Mouse (Mus musculus) lung, postnatal 0 days (tissue): Measurements from ENCODE around the gene Xpr1.

ENCODE experiments used
- CTCF ChIP-seq: IDR thresholded peaks from 2 replicates; pipeline ENCODE4 v1.5.1; 2016; ENCODE audit warnings: antibody characterized with exemption, mild to moderate bottlenecking
- EP300 ChIP-seq: IDR thresholded peaks from 2 replicates; pipeline ENCODE4 v1.6.1; 2016; ENCODE audit warnings: antibody characterized with exemption, mild to moderate bottlenecking, control low read depth

DNA sequence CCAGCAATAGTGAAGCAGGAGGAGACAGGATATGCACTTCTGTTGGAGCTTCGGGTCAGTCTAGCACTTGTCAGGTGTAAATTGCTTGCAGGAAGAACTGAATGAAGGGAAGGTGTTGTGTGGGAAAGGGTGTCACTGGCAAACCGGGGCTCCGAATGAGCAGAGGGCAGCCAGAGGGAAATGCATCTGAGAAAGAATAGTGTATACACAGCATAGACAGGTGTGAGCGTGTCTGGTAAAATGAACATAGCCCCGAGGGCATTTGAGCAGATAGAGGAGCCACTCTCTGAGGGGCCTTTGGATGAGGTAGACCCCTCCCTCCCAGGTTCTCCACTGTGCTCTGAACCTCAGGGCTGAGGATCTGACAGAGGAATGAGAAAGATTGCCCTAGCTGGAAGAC, 169.2 kb downstream of the Xpr1 start:
- TF ChIP-seq CTCF (no peak), EP300 (no peak)
